25 mouse cellular contexts compared by ENCODE assay signal in the genomic region with DNA sequence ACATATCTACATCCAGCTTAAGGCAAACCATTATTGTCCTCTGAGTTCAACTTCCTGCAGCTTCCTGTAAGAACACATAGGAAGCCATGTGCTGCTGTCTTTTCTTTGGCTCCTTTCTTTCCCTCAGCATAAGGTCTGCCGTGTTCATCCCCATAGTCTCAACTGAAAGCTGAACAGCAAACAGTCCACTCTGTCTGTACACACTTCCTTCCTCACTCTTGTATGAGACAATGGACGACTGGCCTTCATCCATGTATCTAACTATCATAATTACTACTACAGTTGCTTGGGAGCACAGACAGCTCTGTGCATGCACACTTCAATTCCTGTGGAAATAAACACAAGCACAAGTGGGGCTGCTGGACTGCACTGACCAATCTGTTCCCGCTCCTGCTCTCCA. TPM values are rescaled to one million over a fixed set of nuclear protein-coding genes. Genes with fewer than 3 reads are reported as not detected.
DNase-seq lines count a peak whose midpoint lies in the region; ATAC-seq and TF ChIP-seq lines count a peak whose summit lies in the region.
"Had no signal": no experiment of that assay in that cellular context is flagged by ENCODE, and none has a peak within 500 bp of the region (broad histone marks: within the 10 kb centered on the region; RNA-seq: fewer than 3 reads in every experiment).

No protein-coding gene starts in this region.

- WGBS in kidney, postnatal 0 days: 70% methylated on average over 3 of the region's 3 CpGs
- 71% methylated on average over 3 of the region's 3 CpGs for WGBS in kidney, embryonic 15.5 days
- 82% methylated on average over 3 of the region's 3 CpGs for WGBS in hindbrain, embryonic 14.5 days

- H3K9me3 ChIP-seq in kidney, postnatal 0 days (replicated peaks; ENCODE audit: low read length): no peaks in the 10 kb centered on the region
- no peaks in the 10 kb centered on the region for H3K9me3 ChIP-seq in kidney, embryonic 15.5 days (replicated peaks)
- H3K9me3 ChIP-seq in megakaryocyte, embryonic 14.5 days: peaks cover 2% of the 10 kb centered on the region; the same call in 1 of the 2 replicates
- H3K9me3 ChIP-seq in hindbrain, embryonic 14.5 days (ENCODE audit: control insufficient read depth, low read length): no peaks in the 10 kb centered on the region
- H3K9me3 ChIP-seq: embryonic facial prominence, embryonic 12.5 days; G1E; limb, embryonic 10.5 days; stomach, embryonic 15.5 days had no signal

- no peak for ATAC-seq in kidney, postnatal 0 days (replicated peaks; ENCODE audit: low FRiP score, low read depth)
- ATAC-seq in kidney, embryonic 15.5 days (replicated peaks; ENCODE audit: low FRiP score): no peak
- no peak for ATAC-seq in megakaryocyte, adult 5-6 weeks (ENCODE audit: poor library complexity, severe bottlenecking)
- no peak for ATAC-seq in hindbrain, embryonic 14.5 days (ENCODE audit: low FRiP score)
- ATAC-seq: forebrain, embryonic 13.5 days; hindbrain, embryonic 16.5 days; midbrain, embryonic 16.5 days had no signal

- DNase-seq in heart, adult 9 months (ENCODE audit: low spot score in 2 of 2): peak; percentile 16 to 49
- no peak for DNase-seq in heart, postnatal 4 days
- peak; percentile 11 for DNase-seq in kidney, postnatal 0 days (ENCODE audit: low spot score)
- peak; percentile 49 for DNase-seq in lung, postnatal 36 days
- DNase-seq in hindbrain, embryonic 14.5 days (ENCODE audit: low spot score): no peak
- DNase-seq: adrenal gland, postnatal 25 days; cerebellum, adult 11 months; cerebellum, postnatal 10 days; gastrocnemius, postnatal 14 days; kidney, adult 18-20 months; kidney, postnatal 4 days; layer of hippocampus, adult 9-11 months; right cerebral cortex, postnatal 25 days had no signal

- no peak overlapping the region for H3K4me3 ChIP-seq in kidney, postnatal 0 days (replicated peaks; ENCODE audit: low read depth, low read length)
- H3K4me3 ChIP-seq in kidney, embryonic 15.5 days (replicated peaks): no peak overlapping the region
- H3K4me3 ChIP-seq in megakaryocyte, embryonic 14.5 days (replicated peaks): peak overlapping the region; percentile 18
- H3K4me3 ChIP-seq in hindbrain, embryonic 14.5 days (replicated peaks; ENCODE audit: low read length): no peak overlapping the region
- H3K4me3 ChIP-seq: embryonic facial prominence, embryonic 12.5 days; erythroblast, embryonic 14.5 days; forebrain, embryonic 13.5 days; limb, embryonic 10.5 days; stomach, embryonic 15.5 days had no signal

- no peak overlapping the region for H3K4me2 ChIP-seq in kidney, postnatal 0 days (ENCODE audit: low read length)
- no peak overlapping the region for H3K4me2 ChIP-seq in kidney, embryonic 15.5 days
- H3K4me2 ChIP-seq in hindbrain, embryonic 14.5 days (replicated peaks): no peak overlapping the region
- H3K4me2 ChIP-seq: embryonic facial prominence, embryonic 12.5 days; forebrain, embryonic 13.5 days; stomach, embryonic 15.5 days had no signal

- 0 out of 2 replicates have a peak, but pooled peaks cover 3% of the 10 kb centered on the region for H3K4me1 ChIP-seq in kidney, postnatal 0 days (replicated peaks; ENCODE audit: insufficient read depth, low read length)
- 0 out of 2 replicates have a peak, but pooled peaks cover 3% of the 10 kb centered on the region for H3K4me1 ChIP-seq in kidney, embryonic 15.5 days
- H3K4me1 ChIP-seq in megakaryocyte, embryonic 14.5 days: peaks cover 64% of the 10 kb centered on the region
- H3K4me1 ChIP-seq in hindbrain, embryonic 14.5 days (replicated peaks; ENCODE audit: control insufficient read depth, insufficient read depth, low read length): no peaks in the 10 kb centered on the region
- H3K4me1 ChIP-seq: embryonic facial prominence, embryonic 12.5 days; forebrain, embryonic 13.5 days; limb, embryonic 10.5 days; stomach, embryonic 15.5 days had no signal

- no peak for TF ChIP-seq CTCF in kidney, postnatal 0 days (IDR thresholded peaks at IDR 0.05; ENCODE audit: low read depth)

- no peaks in the 10 kb centered on the region for H3K27me3 ChIP-seq in kidney, postnatal 0 days (ENCODE audit: insufficient read depth, low read length)
- H3K27me3 ChIP-seq in kidney, embryonic 15.5 days: no peaks in the 10 kb centered on the region
- no peaks in the 10 kb centered on the region for H3K27me3 ChIP-seq in megakaryocyte, embryonic 14.5 days (replicated peaks)
- no peaks in the 10 kb centered on the region for H3K27me3 ChIP-seq in hindbrain, embryonic 14.5 days (ENCODE audit: control insufficient read depth, insufficient read depth, low read length)
- H3K27me3 ChIP-seq: embryonic facial prominence, embryonic 12.5 days; forebrain, embryonic 13.5 days; stomach, embryonic 15.5 days had no signal

- H3K36me3 ChIP-seq in kidney, postnatal 0 days (ENCODE audit: insufficient read depth, low read length): no peaks in the 10 kb centered on the region
- peaks cover 26% of the 10 kb centered on the region for H3K36me3 ChIP-seq in kidney, embryonic 15.5 days
- peaks cover 59% of the 10 kb centered on the region for H3K36me3 ChIP-seq in megakaryocyte, embryonic 14.5 days (replicated peaks; ENCODE audit: low read length)
- H3K36me3 ChIP-seq in hindbrain, embryonic 14.5 days (replicated peaks; ENCODE audit: control insufficient read depth, insufficient read depth): no peaks in the 10 kb centered on the region
- H3K36me3 ChIP-seq: stomach, embryonic 15.5 days had no signal

- no peak overlapping the region for H3K27ac ChIP-seq in kidney, postnatal 0 days
- H3K27ac ChIP-seq in kidney, embryonic 15.5 days: no peak overlapping the region
- H3K27ac ChIP-seq in hindbrain, embryonic 14.5 days: no peak overlapping the region
- H3K27ac ChIP-seq: embryonic facial prominence, embryonic 12.5 days; forebrain, embryonic 13.5 days; limb, embryonic 10.5 days; liver, embryonic 14.5 days; stomach, embryonic 15.5 days had no signal

- H3K9ac ChIP-seq in kidney, postnatal 0 days (ENCODE audit: low read depth, low read length): no peak overlapping the region
- no peak overlapping the region for H3K9ac ChIP-seq in kidney, embryonic 15.5 days
- H3K9ac ChIP-seq in hindbrain, embryonic 14.5 days: no peak overlapping the region
- H3K9ac ChIP-seq: embryonic facial prominence, embryonic 12.5 days; forebrain, embryonic 13.5 days; liver, embryonic 14.5 days; stomach, embryonic 15.5 days had no signal

RNA-seq across cellular contexts. Expression of gene Zfp644, which starts 25.2 kb away (rescaled TPM):
- total RNA-seq in heart, postnatal 4 days (2021): 100 to 1,000 TPM; 101 to 107 TPM
- 60.2 and 64.7 TPM in 2 replicates for polyA plus RNA-seq in kidney, postnatal 0 days (2015; fragmentation: Nextera tagmentation; extraction: Ambion mirVana)
- polyA plus RNA-seq in kidney, embryonic 15.5 days (2015; fragmentation: Nextera tagmentation; extraction: Ambion mirVana): 61.0 and 63.7 TPM in 2 replicates
- polyA plus RNA-seq in megakaryocyte, embryonic 14.5 days (2012; ENCODE audit: insufficient read depth, low replicate concordance): 14.7 and 17.4 TPM in 2 replicates
- 57.0 and 66.0 TPM in 2 replicates for total RNA-seq in megakaryocyte, adult 5-6 weeks (2015)
- total RNA-seq in megakaryocyte, adult 5-6 weeks (2017): 59.2 and 68.4 TPM in 2 replicates
- polyA plus RNA-seq in hindbrain, embryonic 14.5 days (2014; fragmentation: Nextera tagmentation; extraction: Ambion mirVana): 88.8 and 104 TPM in 2 replicates

Comparison
In these comparisons a context has a peak if more than half of its experiments do, and no peak if none do; other contexts are left out.
1. DNase-seq: peak in heart, adult 9 months (2 of 2), kidney, postnatal 0 days (single experiment) and lung, postnatal 36 days (single experiment); none in heart, postnatal 4 days (single experiment) and hindbrain, embryonic 14.5 days (single experiment).